32 mouse cellular contexts compared by ENCODE assay signal in the genomic region with DNA sequence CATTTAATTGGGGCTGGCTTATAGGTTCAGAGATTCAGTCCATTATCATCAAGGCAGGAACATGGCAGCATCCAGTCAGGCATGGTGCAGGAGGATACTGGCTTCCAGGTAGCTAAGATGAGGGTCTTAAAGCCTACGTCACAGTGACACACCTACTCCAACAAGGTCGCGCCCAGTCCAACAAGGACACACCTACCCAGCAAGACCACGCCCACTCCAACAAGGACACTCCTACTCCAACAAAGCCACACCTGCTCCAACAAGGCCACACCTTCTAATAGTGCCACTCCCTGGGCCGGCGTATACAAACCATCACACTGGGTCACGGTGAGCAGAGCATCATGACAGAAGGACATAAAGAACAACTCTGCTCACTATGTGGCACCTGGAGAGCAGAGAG.
"Had no signal": no experiment of that assay in that cellular context is flagged by ENCODE, and none has a peak within 500 bp of the region (broad histone marks: within the 10 kb centered on the region; RNA-seq: fewer than 3 reads in every experiment).

No protein-coding gene starts in this region.

- ATAC-seq: liver, embryonic 12.5 days; liver, postnatal 0 days; lung, postnatal 0 days; midbrain, embryonic 13.5 days; midbrain, embryonic 15.5 days; midbrain, embryonic 16.5 days had no signal

- H3K4me2 ChIP-seq: limb, embryonic 12.5 days; limb, embryonic 13.5 days; limb, embryonic 15.5 days; liver, embryonic 11.5 days; liver, embryonic 12.5 days; liver, embryonic 13.5 days; liver, embryonic 15.5 days; lung, embryonic 14.5 days; lung, embryonic 15.5 days; midbrain, embryonic 11.5 days; midbrain, embryonic 12.5 days; midbrain, embryonic 13.5 days; midbrain, embryonic 15.5 days; neural tube, embryonic 12.5 days had no signal

- DNase-seq: left cerebral cortex, postnatal 4 days; liver; liver, embryonic 13.5 days; liver, postnatal 0 days; lung, adult 18-20 months; lung, adult 2 months; lung, embryonic 14.5 days; lung, postnatal 10 days; lung, postnatal 14 days; lung, postnatal 36 days; lung, postnatal 4 days; midbrain, embryonic 14.5 days had no signal

- H3K4me1 ChIP-seq: limb, embryonic 10.5 days; limb, embryonic 12.5 days; limb, embryonic 13.5 days; limb, embryonic 15.5 days; liver, embryonic 12.5 days; liver, embryonic 13.5 days; liver, embryonic 15.5 days; lung, embryonic 15.5 days; megakaryocyte, embryonic 14.5 days; midbrain, embryonic 12.5 days had no signal

- H3K9ac ChIP-seq: limb, embryonic 12.5 days; limb, embryonic 13.5 days; limb, embryonic 15.5 days; liver, embryonic 12.5 days; liver, embryonic 13.5 days; liver, embryonic 14.5 days; liver, embryonic 15.5 days; liver, postnatal 0 days; lung, embryonic 14.5 days; lung, embryonic 15.5 days; midbrain, embryonic 12.5 days; midbrain, embryonic 13.5 days; midbrain, embryonic 15.5 days; neural tube, embryonic 12.5 days had no signal

- H3K36me3 ChIP-seq: limb, embryonic 10.5 days; limb, embryonic 12.5 days; limb, embryonic 13.5 days; limb, embryonic 15.5 days; liver, embryonic 12.5 days; liver, embryonic 13.5 days; liver, embryonic 15.5 days; lung, embryonic 15.5 days; midbrain, embryonic 10.5 days; midbrain, embryonic 12.5 days; midbrain, embryonic 13.5 days; midbrain, embryonic 15.5 days; neural tube, embryonic 12.5 days had no signal

- H3K27ac ChIP-seq: limb, embryonic 10.5 days; limb, embryonic 12.5 days; limb, embryonic 13.5 days; limb, embryonic 15.5 days; liver, embryonic 12.5 days; liver, embryonic 13.5 days; liver, embryonic 14.5 days; liver, embryonic 15.5 days; lung, embryonic 15.5 days; macrophage; midbrain, embryonic 10.5 days; midbrain, embryonic 12.5 days; midbrain, embryonic 13.5 days; midbrain, embryonic 15.5 days; neural tube, embryonic 12.5 days had no signal

- H3K4me3 ChIP-seq: limb, embryonic 10.5 days; limb, embryonic 12.5 days; limb, embryonic 13.5 days; limb, embryonic 15.5 days; liver, embryonic 12.5 days; liver, embryonic 13.5 days; liver, embryonic 15.5 days; lung, embryonic 15.5 days; megakaryocyte, embryonic 14.5 days; midbrain, embryonic 10.5 days; midbrain, embryonic 12.5 days; midbrain, embryonic 13.5 days; midbrain, embryonic 15.5 days; myocyte; neural tube, embryonic 12.5 days had no signal

- H3K9me3 ChIP-seq: limb, embryonic 10.5 days; limb, embryonic 12.5 days; limb, embryonic 13.5 days; limb, embryonic 15.5 days; liver, embryonic 12.5 days; liver, embryonic 13.5 days; liver, embryonic 15.5 days; lung, embryonic 15.5 days; midbrain, embryonic 10.5 days; midbrain, embryonic 12.5 days; midbrain, embryonic 13.5 days; midbrain, embryonic 15.5 days; neural tube, embryonic 12.5 days had no signal

- H3K27me3 ChIP-seq: liver, embryonic 13.5 days; liver, embryonic 15.5 days; lung, embryonic 15.5 days; midbrain, embryonic 13.5 days; midbrain, embryonic 15.5 days; neural tube, embryonic 12.5 days had no signal
